Mouse (Mus musculus) heart, embryonic 11.5 days (tissue): ENCODE results near the gene Fam208b. TPM values are rescaled to one million over a fixed set of nuclear protein-coding genes. Genes with fewer than 3 reads are reported as not detected.

Experiments used
- ATAC-seq: fragments of 200-750 bp; cut with Nextera tagmentation; replicated peaks from 2 replicates; pipeline ENCODE4 v1.8.0; 2017; ENCODE audit warnings: moderate library complexity; ENCODE audit not compliant: insufficient number of reproducible peaks, low FRiP score, low TSS enrichment
- H3K27ac ChIP-seq: fragments of 300-500 bp; sonication (generic); 2 replicates; pipeline ENCODE4 v1.5.1; 2014; ENCODE audit warnings: mild to moderate bottlenecking, low read depth, low read length
- H3K27me3 ChIP-seq: fragments of 300-500 bp; sonication (generic); 2 replicates; pipeline ENCODE4 v1.6.1; 2014; ENCODE audit warnings: mild to moderate bottlenecking, low read length, mixed read lengths; ENCODE audit not compliant: control insufficient read depth, insufficient read depth
- H3K36me3 ChIP-seq: fragments of 300-500 bp; sonication (generic); 2 replicates; pipeline ENCODE4 v1.6.1; 2014; ENCODE audit warnings: mild to moderate bottlenecking, low read length, moderate library complexity, mixed read lengths; ENCODE audit not compliant: control insufficient read depth, insufficient read depth
- H3K4me1 ChIP-seq: fragments of 300-500 bp; sonication (generic); 2 replicates; pipeline ENCODE4 v1.6.1; 2014; ENCODE audit warnings: low read length; ENCODE audit not compliant: control insufficient read depth, insufficient read depth
- H3K4me2 ChIP-seq: fragments of 300-500 bp; sonication (generic); 2 replicates; pipeline ENCODE4 v1.6.1; 2014; ENCODE audit warnings: mild to moderate bottlenecking, moderate library complexity
- H3K4me3 ChIP-seq: fragments of 300-500 bp; sonication (generic); 2 replicates; pipeline ENCODE4 v1.5.1; 2014; ENCODE audit warnings: low read depth, low read length
- H3K9ac ChIP-seq: fragments of 300-500 bp; sonication (generic); 2 replicates; pipeline ENCODE4 v1.6.1; 2014; ENCODE audit warnings: mild to moderate bottlenecking, low read depth, low read length, moderate library complexity
- H3K9me3 ChIP-seq: fragments of 300-500 bp; sonication (generic); replicated peaks from 2 replicates; pipeline ENCODE4 v1.6.1; 2016; ENCODE audit warnings: low read length; ENCODE audit not compliant: control insufficient read depth
- WGBS: fragments of 180-500 bp; shearing (Covaris S2); extraction: QIAGEN DNeasy Blood & Tissue Kit; methylation state at CpG from one replicate; pipeline ENCODE4 v1.1.7; 2014; ENCODE audit not compliant: insufficient replicate concordance; 5-methylcytosine and 5-hydroxymethylcytosine counted together
- polyA plus RNA-seq: library from polyadenylated mRNA; unstranded; fragments of >200 nt; fragmentation: Nextera tagmentation; extraction: Ambion mirVana; gene quantifications from 2 replicates; pipeline ENCODE4 v1.2.1, GENCODE M21; 2014

Gene Fam208b
- polyA plus RNA-seq, 1 experiment from 2014 or later = 16.0 TPM

DNA sequence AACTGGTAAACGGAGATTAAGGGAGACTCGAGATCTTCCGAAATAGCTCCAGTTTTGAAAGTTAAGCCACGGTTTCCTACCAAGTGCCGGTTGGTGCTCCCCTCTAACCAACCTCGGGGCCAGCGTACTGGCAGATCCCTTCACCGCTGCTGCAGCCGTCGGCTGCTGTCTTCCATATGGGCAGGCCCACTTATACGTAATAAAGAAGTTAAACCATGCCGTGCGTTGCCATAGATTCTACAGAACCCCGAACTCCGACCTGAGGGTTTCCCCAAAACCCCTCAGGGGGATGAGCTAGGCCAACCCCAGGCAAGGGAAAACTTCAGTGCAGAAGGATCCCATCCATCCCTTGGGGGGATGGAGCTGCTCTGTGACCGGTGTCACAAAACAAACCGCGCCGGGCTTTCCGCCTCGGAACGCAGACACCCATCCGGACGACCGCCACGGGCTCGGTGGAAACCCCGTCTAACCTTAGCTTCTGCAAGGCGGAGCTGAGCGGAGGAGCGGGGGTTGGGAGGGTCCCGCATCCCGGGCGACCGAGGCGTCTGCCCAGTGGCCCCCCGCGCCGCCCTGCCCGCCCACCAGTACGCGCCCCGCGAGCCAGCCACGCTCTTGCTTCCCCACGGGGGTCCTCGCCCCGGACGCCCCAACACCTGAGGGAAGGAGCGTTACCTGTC is 652 bp downstream of the Fam208b start:
- peak overlapping the region; percentile 73 for H3K4me2 ChIP-seq
- H3K9me3 ChIP-seq = no peaks in the 10 kb centered on the region
- ATAC-seq = peak; percentile 37
- H3K27ac ChIP-seq = peak overlapping the region; percentile 96
- peak overlapping the region; percentile 97 for H3K4me3 ChIP-seq
- H3K27me3 ChIP-seq = no peaks in the 10 kb centered on the region
- WGBS = under 1% methylated on average over 46 of the region's 50 CpGs
- no peaks in the 10 kb centered on the region for H3K36me3 ChIP-seq
- H3K9ac ChIP-seq = peak overlapping the region; percentile 88
- no peaks in the 10 kb centered on the region for H3K4me1 ChIP-seq

DNA sequence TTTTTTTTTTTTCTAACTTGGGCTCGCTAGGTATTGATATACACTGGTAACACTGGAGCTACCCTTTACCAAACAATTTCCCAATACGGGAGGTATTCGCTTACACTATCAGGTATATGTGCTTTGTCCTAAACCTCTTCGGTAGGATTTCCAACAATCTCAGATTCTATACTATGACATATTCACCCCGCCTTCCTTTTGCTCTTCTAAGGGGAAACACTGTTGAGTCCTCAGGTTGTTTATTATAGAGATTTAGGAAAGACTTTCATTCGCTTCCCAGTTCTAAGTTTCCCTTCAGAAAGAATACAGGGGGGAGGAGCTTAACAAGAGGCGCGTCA is 1.2 kb downstream of the Fam208b start:
- H3K4me1 ChIP-seq = no peaks in the 10 kb centered on the region
- no peak; the same call in 1 of the 2 replicates for ATAC-seq
- H3K36me3 ChIP-seq = no peaks in the 10 kb centered on the region
- WGBS = 21% methylated on average over 8 of the region's 8 CpGs
- peak overlapping the region; percentile 97 for H3K4me3 ChIP-seq
- H3K27me3 ChIP-seq = no peaks in the 10 kb centered on the region
- H3K4me2 ChIP-seq = peak overlapping the region; percentile 73
- peak overlapping the region; percentile 88 for H3K9ac ChIP-seq
- H3K27ac ChIP-seq = no peak overlapping the region
- no peaks in the 10 kb centered on the region for H3K9me3 ChIP-seq

DNA sequence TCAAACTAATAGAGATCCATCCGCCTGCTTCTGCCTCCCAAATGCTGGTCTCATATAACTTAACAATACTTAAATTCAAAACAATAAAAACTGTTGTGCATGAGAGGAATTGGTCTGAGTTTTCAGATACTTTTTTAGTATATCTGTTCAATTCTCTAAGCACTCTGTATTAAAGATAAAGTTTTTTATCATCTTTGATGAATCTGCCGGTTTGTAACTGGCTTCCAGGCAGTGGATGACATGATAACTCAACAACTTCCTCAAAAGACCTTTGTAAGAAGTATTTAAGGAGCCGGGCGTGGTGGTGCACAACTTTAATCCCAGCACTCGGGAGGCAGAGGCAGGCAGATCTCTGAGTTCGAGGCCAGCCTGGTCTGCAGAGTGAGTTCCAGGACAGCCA is 14.7 kb downstream of the Fam208b start:
- Histone ChIP-seq H3K9me3 (no peaks in the 10 kb centered on the region), H3K9ac (no peak overlapping the region), H3K4me2 (no peak overlapping the region), H3K27ac (no peak overlapping the region), H3K4me1 (no peaks in the 10 kb centered on the region), H3K36me3 (peaks cover 12% of the 10 kb centered on the region), H3K4me3 (no peak overlapping the region), H3K27me3 (no peaks in the 10 kb centered on the region)
- 91% methylated on average over 6 of the region's 6 CpGs for WGBS
- ATAC-seq = no peak

DNA sequence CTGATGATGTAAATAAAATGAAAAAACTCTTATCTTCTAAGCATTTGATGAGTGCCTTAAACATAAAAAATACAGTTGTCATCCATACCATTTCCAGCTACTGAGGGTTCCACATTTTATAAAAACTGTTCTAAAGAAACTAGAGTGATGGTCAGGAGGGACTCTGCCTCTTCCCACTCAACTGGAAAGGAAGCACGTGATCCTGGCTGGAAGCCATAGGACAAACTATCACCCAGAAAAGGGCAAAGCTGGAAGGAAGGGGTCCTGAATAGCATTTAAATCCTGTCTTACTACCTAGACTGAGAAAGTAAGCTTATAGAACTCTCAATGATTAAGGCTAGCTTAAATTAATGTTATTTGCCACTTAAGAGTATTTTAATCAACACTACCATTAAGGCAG is 16.6 kb downstream of the Fam208b start:
- H3K27ac ChIP-seq = no peak overlapping the region
- H3K36me3 ChIP-seq = peaks cover 18% of the 10 kb centered on the region
- H3K27me3 ChIP-seq = no peaks in the 10 kb centered on the region
- ATAC-seq = no peak
- H3K9ac ChIP-seq = no peak overlapping the region
- H3K4me3 ChIP-seq = no peak overlapping the region
- H3K4me2 ChIP-seq = no peak overlapping the region
- WGBS = 93% methylated on average over 1 of the region's 1 CpGs
- H3K9me3 ChIP-seq = no peaks in the 10 kb centered on the region
- no peaks in the 10 kb centered on the region for H3K4me1 ChIP-seq

DNA sequence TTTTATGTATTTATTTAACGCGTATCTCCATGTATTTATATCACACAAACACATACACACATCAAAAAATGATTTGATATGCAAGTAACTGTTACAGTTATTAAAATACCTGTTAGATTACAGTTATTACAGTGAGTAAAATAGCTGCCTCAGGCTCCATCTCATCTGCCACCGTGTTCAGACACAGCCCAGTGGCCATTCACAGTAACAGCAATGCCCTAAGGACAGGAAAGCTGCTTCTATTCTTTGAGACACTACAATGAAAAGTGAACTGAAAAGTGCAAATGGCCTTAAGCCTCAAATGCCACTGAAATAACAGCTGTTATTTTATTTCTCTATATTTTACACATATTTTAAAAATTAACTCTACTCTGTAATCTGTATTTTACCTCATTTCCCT is 20.1 kb downstream of the Fam208b start:
- ATAC-seq = no peak
- Histone ChIP-seq H3K9ac (no peak overlapping the region), H3K36me3 (peaks cover 24% of the 10 kb centered on the region; the same call in 1 of the 2 replicates), H3K9me3 (no peaks in the 10 kb centered on the region), H3K27me3 (no peaks in the 10 kb centered on the region), H3K4me3 (no peak overlapping the region), H3K27ac (no peak overlapping the region), H3K4me1 (no peaks in the 10 kb centered on the region), H3K4me2 (no peak overlapping the region)
- WGBS = 90% methylated on average over 3 of the region's 3 CpGs

DNA sequence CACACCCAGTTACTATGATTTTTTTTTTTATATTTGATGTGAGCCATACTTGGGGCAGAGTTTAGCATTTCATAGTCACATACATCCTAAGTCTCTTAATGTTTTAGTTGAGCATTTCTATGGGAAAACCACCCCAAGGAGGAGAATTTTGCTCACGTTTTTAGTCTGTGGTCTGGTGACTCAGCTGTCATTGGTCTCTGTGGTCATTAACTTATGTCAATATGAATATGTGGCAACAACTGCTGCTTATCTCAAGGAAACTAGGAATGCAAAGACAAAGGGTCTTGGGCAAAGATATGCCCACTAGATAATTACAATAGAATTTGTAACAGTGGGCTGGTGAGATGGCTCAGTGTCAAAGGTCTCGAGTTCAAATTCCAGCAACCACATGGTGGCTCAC is 47.0 kb downstream of the Fam208b start:
- H3K4me2 ChIP-seq = no peak overlapping the region
- H3K36me3 ChIP-seq = peaks cover 12% of the 10 kb centered on the region
- H3K9ac ChIP-seq = no peak overlapping the region
- no peak for ATAC-seq
- 79% methylated on average over 2 of the region's 2 CpGs for WGBS
- no peak overlapping the region for H3K27ac ChIP-seq
- H3K9me3 ChIP-seq = no peaks in the 10 kb centered on the region
- H3K4me1 ChIP-seq = no peaks in the 10 kb centered on the region
- H3K27me3 ChIP-seq = no peaks in the 10 kb centered on the region
- no peak overlapping the region for H3K4me3 ChIP-seq

DNA sequence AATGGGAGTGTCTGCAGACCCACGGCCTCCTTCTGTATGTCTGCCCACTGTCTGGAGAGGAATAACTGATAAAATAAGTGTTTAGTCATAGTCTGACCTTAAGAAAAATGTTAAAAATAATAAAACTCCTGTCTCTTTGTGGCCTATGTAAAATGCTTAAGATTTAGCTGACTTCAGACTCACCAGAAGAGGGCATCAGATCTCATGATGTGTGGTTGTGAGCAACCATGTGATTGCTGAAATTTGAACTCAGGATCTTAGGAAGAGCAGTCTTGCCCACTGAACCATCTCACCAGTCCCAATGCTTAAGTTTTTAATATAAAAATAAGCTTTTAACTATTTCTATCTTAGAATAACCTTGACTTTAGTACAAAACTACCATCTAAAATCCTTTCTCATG is 47.8 kb downstream of the Fam208b start:
- Histone ChIP-seq H3K9ac (no peak overlapping the region), H3K4me1 (no peaks in the 10 kb centered on the region), H3K4me3 (no peak overlapping the region), H3K27ac (no peak overlapping the region), H3K9me3 (no peaks in the 10 kb centered on the region), H3K36me3 (peaks cover 10% of the 10 kb centered on the region), H3K4me2 (no peak overlapping the region), H3K27me3 (no peaks in the 10 kb centered on the region)
- no peak for ATAC-seq
- WGBS = 96% methylated on average over 1 of the region's 1 CpGs

DNA sequence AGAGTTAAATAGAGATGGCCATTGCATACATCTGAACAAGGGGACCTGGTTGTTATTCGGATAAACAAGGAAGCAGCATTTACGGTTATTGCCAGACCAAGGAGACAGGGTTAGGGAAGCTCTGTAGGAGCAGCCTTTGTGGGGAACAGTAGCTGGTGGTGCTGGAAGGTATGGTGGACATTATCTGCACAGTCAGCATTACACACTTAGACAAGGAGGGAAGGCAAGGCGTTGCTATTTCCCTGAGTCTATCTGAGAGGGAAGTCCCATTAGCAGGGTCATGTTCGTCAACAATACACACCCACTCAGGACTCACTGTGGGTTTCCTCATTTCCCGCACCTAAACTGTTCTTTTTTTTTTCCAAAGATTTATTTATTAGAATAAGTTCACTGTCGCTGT is 63.1 kb downstream of the Fam208b start:
- peaks cover 11% of the 10 kb centered on the region for H3K4me1 ChIP-seq
- H3K9ac ChIP-seq = no peak overlapping the region
- H3K9me3 ChIP-seq = no peaks in the 10 kb centered on the region
- no peaks in the 10 kb centered on the region for H3K27me3 ChIP-seq
- no peak overlapping the region for H3K27ac ChIP-seq
- no peak overlapping the region for H3K4me2 ChIP-seq
- ATAC-seq = no peak
- 84% methylated on average over 6 of the region's 6 CpGs for WGBS
- H3K36me3 ChIP-seq = 0 out of 2 replicates have a peak, but pooled peaks cover 2% of the 10 kb centered on the region
- H3K4me3 ChIP-seq = no peak overlapping the region

DNA sequence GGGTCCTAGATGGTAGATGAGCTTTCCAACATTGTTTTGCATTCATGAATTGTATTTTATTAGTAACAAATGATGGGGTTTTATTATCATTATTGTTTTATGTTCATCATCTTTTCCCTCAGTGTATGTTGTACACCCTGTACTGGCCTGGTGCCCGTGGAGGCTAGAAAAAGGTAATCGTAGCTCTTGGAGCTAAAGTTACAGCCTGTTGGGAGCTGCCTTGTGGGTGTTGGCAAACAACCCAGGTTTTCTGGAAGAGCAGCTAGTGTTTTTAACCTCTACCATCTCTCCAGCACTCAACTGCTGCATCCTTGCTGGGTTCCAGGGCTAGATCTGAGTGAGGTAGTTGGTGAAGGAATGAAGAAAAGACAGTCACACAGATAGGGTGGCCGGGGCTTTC is 63.5 kb downstream of the Fam208b start:
- Histone ChIP-seq H3K4me3 (no peak overlapping the region), H3K4me1 (peaks cover 11% of the 10 kb centered on the region), H3K27me3 (no peaks in the 10 kb centered on the region), H3K9ac (no peak overlapping the region), H3K4me2 (no peak overlapping the region), H3K36me3 (0 out of 2 replicates have a peak, but pooled peaks cover 2% of the 10 kb centered on the region), H3K9me3 (no peaks in the 10 kb centered on the region), H3K27ac (no peak overlapping the region)
- 91% methylated on average over 3 of the region's 3 CpGs for WGBS
- no peak for ATAC-seq
